Mouse (Mus musculus) hindbrain, embryonic 16.5 days (tissue): ENCODE measurements around the gene Ubtf. TPM values are rescaled to one million over a fixed set of nuclear protein-coding genes. Genes with fewer than 3 reads are reported as not detected.

Experiments
- ATAC-seq: fragments of 200-750 bp; cut with Nextera tagmentation; 2 replicates; pipeline ENCODE4 v1.8.0; 2017; ENCODE audit warnings: moderate TSS enrichment, moderate library complexity
- H3K27ac ChIP-seq: fragments of 300-500 bp; sonication (generic); 2 replicates; pipeline ENCODE4 v1.5.1; 2014; ENCODE audit warnings: low read depth, mild to moderate bottlenecking, control low read depth, low read length, moderate library complexity
- H3K27me3 ChIP-seq: fragments of 300-500 bp; sonication (generic); replicated peaks from 2 replicates; pipeline ENCODE4 v1.6.1; 2014; ENCODE audit warnings: low read length; ENCODE audit not compliant: control insufficient read depth, insufficient read depth
- H3K36me3 ChIP-seq: fragments of 300-500 bp; sonication (generic); 2 replicates; pipeline ENCODE4 v1.6.1; 2014; ENCODE audit warnings: mild to moderate bottlenecking, low read length, moderate library complexity, mixed read lengths; ENCODE audit not compliant: control insufficient read depth, insufficient read depth
- H3K4me1 ChIP-seq: fragments of 300-500 bp; sonication (generic); 2 replicates; pipeline ENCODE4 v1.6.1; 2014; ENCODE audit warnings: low read depth, low read length; ENCODE audit not compliant: control insufficient read depth, insufficient read depth
- H3K4me2 ChIP-seq: fragments of 300-500 bp; sonication (generic); 2 replicates; pipeline ENCODE4 v1.6.1; 2014; ENCODE audit warnings: mild to moderate bottlenecking, low read length, control low read depth, moderate library complexity
- H3K4me3 ChIP-seq: fragments of 300-500 bp; sonication (generic); 2 replicates; pipeline ENCODE4 v1.5.1; 2014; ENCODE audit warnings: mild to moderate bottlenecking, low read length, control low read depth, moderate library complexity
- H3K9ac ChIP-seq: fragments of 300-500 bp; sonication (generic); 2 replicates; pipeline ENCODE4 v1.6.1; 2014; ENCODE audit warnings: low read depth, mild to moderate bottlenecking, control low read depth, low read length, moderate library complexity
- H3K9me3 ChIP-seq: fragments of 300-500 bp; sonication (generic); 2 replicates; pipeline ENCODE4 v1.6.1; 2014; ENCODE audit warnings: mild to moderate bottlenecking, low read length, moderate library complexity; ENCODE audit not compliant: control insufficient read depth
- WGBS: fragments of 180-500 bp; shearing (Covaris S2); extraction: QIAGEN DNeasy Blood & Tissue Kit; methylation state at CpG from one replicate; pipeline ENCODE4 v1.1.7; 2014; 5-methylcytosine and 5-hydroxymethylcytosine counted together
- polyA plus RNA-seq: library from polyadenylated mRNA; unstranded; fragments of >200 nt; fragmentation: Nextera tagmentation; extraction: Ambion mirVana; gene quantifications from 2 replicates; pipeline ENCODE4 v1.2.1, GENCODE M21; 2015

Ubtf gene
- polyA plus RNA-seq, 1 experiment from 2014 or later: 70.4 TPM

- Histone ChIP-seq H3K4me1 (peaks cover 9% of the 10 kb centered on the region), H3K27ac (peak overlapping the region; percentile 26), H3K4me2 (peak overlapping the region; percentile 51), H3K9ac (peak overlapping the region; percentile 42), H3K4me3 (peak overlapping the region; percentile 27), H3K36me3 (peaks cover 54% of the 10 kb centered on the region), H3K9me3 (no peaks in the 10 kb centered on the region), H3K27me3 (no peaks in the 10 kb centered on the region)
- WGBS: under 1% methylated on average over 27 of the region's 27 CpGs
- peak; percentile 93 for ATAC-seq
These were observed 10.6 kb downstream of the Ubtf start for GRCm38 (mm10) chr11:102308979-102309378.

GRCm38 (mm10) chr11:102308104-102308503 is 11.4 kb downstream of the Ubtf start:
- no peak overlapping the region for H3K9ac ChIP-seq
- no peak for ATAC-seq
- no peak overlapping the region for H3K27ac ChIP-seq
- WGBS: 90% methylated on average over 9 of the region's 9 CpGs
- H3K4me3 ChIP-seq: no peak overlapping the region
- H3K27me3 ChIP-seq: no peaks in the 10 kb centered on the region
- H3K4me2 ChIP-seq: no peak overlapping the region
- H3K36me3 ChIP-seq: peaks cover 46% of the 10 kb centered on the region
- H3K9me3 ChIP-seq: no peaks in the 10 kb centered on the region
- peaks cover 9% of the 10 kb centered on the region for H3K4me1 ChIP-seq

GRCm38 (mm10) chr11:102305359-102305758 is 14.2 kb downstream of the Ubtf start:
- Histone ChIP-seq H3K9ac (no peak overlapping the region), H3K36me3 (peaks cover 32% of the 10 kb centered on the region), H3K9me3 (no peaks in the 10 kb centered on the region), H3K4me1 (peaks cover 9% of the 10 kb centered on the region), H3K4me2 (no peak overlapping the region), H3K27me3 (no peaks in the 10 kb centered on the region), H3K27ac (no peak overlapping the region), H3K4me3 (no peak overlapping the region)
- ATAC-seq: no peak
- 54% methylated on average over 3 of the region's 3 CpGs for WGBS

GRCm38 (mm10) chr11:102304141-102304540 is 15.4 kb downstream of the Ubtf start:
- no peak overlapping the region for H3K4me3 ChIP-seq
- H3K9ac ChIP-seq: no peak overlapping the region
- peaks cover 4% of the 10 kb centered on the region for H3K4me1 ChIP-seq
- H3K4me2 ChIP-seq: no peak overlapping the region
- no peaks in the 10 kb centered on the region for H3K9me3 ChIP-seq
- H3K36me3 ChIP-seq: peaks cover 22% of the 10 kb centered on the region
- H3K27me3 ChIP-seq: no peaks in the 10 kb centered on the region
- H3K27ac ChIP-seq: no peak overlapping the region
- 31% methylated on average over 2 of the region's 2 CpGs for WGBS
- no peak for ATAC-seq

GRCm38 (mm10) chr11:102299839-102300238 is 19.7 kb downstream of the Ubtf start:
- Histone ChIP-seq H3K4me1 (peaks cover 14% of the 10 kb centered on the region), H3K9me3 (no peaks in the 10 kb centered on the region), H3K4me2 (no peak overlapping the region), H3K27ac (no peak overlapping the region), H3K9ac (no peak overlapping the region), H3K27me3 (no peaks in the 10 kb centered on the region), H3K4me3 (no peak overlapping the region), H3K36me3 (no peaks in the 10 kb centered on the region)
- 0% methylated on average over 1 of the region's 1 CpGs for WGBS
- no peak for ATAC-seq

GRCm38 (mm10) chr11:102297577-102298556 is 21.7 kb downstream of the Ubtf start:
- 27% methylated on average over 27 of the region's 27 CpGs for WGBS
- Histone ChIP-seq H3K4me3 (peak overlapping the region; percentile 88), H3K4me2 (peak overlapping the region; percentile 97), H3K27ac (peak overlapping the region; percentile 98), H3K9ac (peak overlapping the region; percentile 83), H3K9me3 (no peaks in the 10 kb centered on the region), H3K36me3 (peaks cover 7% of the 10 kb centered on the region), H3K4me1 (peaks cover 21% of the 10 kb centered on the region), H3K27me3 (no peaks in the 10 kb centered on the region)
- ATAC-seq: 0 out of 2 replicates have a peak, but pooled peaks have one; percentile 12

GRCm38 (mm10) chr11:102296491-102297472 is 22.8 kb downstream of the Ubtf start, which contains the start of gene Atxn7l3:
Gene Atxn7l3 (minus strand): TSS chr11:102296631.
- Histone ChIP-seq H3K4me1 (peaks cover 21% of the 10 kb centered on the region), H3K4me2 (peak within 1 kb of the TSS; percentile 97), H3K27me3 (no peaks in the 10 kb centered on the region), H3K36me3 (peaks cover 15% of the 10 kb centered on the region), H3K4me3 (peak within 1 kb of the TSS; percentile 88), H3K27ac (peak within 1 kb of the TSS; percentile 98), H3K9me3 (no peaks in the 10 kb centered on the region), H3K9ac (peak within 1 kb of the TSS; percentile 92)
- whole genome bisulfite sequencing: 0% methylated on average over 55 of the region's 125 CpGs
- peak; percentile 95 for ATAC-seq

- H3K4me2 ChIP-seq: peak overlapping the region; percentile 97
- peak; percentile 25 for ATAC-seq
- H3K4me3 ChIP-seq: peak overlapping the region; percentile 88
- H3K9ac ChIP-seq: peak overlapping the region; percentile 92
- peak overlapping the region; percentile 98 for H3K27ac ChIP-seq
- under 1% methylated on average over 49 of the region's 73 CpGs for WGBS
- peaks cover 23% of the 10 kb centered on the region for H3K36me3 ChIP-seq
- no peaks in the 10 kb centered on the region for H3K9me3 ChIP-seq
- peaks cover 21% of the 10 kb centered on the region for H3K4me1 ChIP-seq
- no peaks in the 10 kb centered on the region for H3K27me3 ChIP-seq
These were observed 23.7 kb downstream of the Ubtf start for GRCm38 (mm10) chr11:102295598-102296471.
